Mouse (Mus musculus) heart, embryonic 16.5 days (tissue): ENCODE data around the gene Myrf. TPM values are rescaled to one million over a fixed set of nuclear protein-coding genes. Genes with fewer than 3 reads are reported as not detected.

Source experiments
- ATAC-seq: fragments of 200-750 bp; cut with Nextera tagmentation; replicated peaks from 2 replicates; pipeline ENCODE4 v1.8.0; 2017; ENCODE audit warnings: moderate number of reproducible peaks; ENCODE audit not compliant: insufficient read depth, low FRiP score; ENCODE audit errors: extremely low read depth
- H3K27ac ChIP-seq: fragments of 300-500 bp; sonication (generic); 2 replicates; pipeline ENCODE4 v1.5.1; 2014; ENCODE audit warnings: mild to moderate bottlenecking, low read length, control low read depth, moderate library complexity
- H3K27me3 ChIP-seq: fragments of 300-500 bp; sonication (generic); 2 replicates; pipeline ENCODE4 v1.6.1; 2014; ENCODE audit warnings: low read length, mixed read lengths; ENCODE audit not compliant: control insufficient read depth, insufficient read depth
- H3K36me3 ChIP-seq: fragments of 300-500 bp; sonication (generic); 2 replicates; pipeline ENCODE4 v1.6.1; 2014; ENCODE audit not compliant: control insufficient read depth, insufficient read depth
- H3K4me1 ChIP-seq: fragments of 300-500 bp; sonication (generic); 2 replicates; pipeline ENCODE4 v1.6.1; 2014; ENCODE audit warnings: low read length, mixed read lengths; ENCODE audit not compliant: control insufficient read depth, insufficient read depth
- H3K4me2 ChIP-seq: fragments of 300-500 bp; sonication (generic); 2 replicates; pipeline ENCODE4 v1.6.1; 2014; ENCODE audit warnings: low read depth, mild to moderate bottlenecking, control low read depth, low read length
- H3K4me3 ChIP-seq: fragments of 300-500 bp; sonication (generic); 2 replicates; pipeline ENCODE4 v1.5.1; 2014; ENCODE audit warnings: mild to moderate bottlenecking, control low read depth, low read length
- H3K9ac ChIP-seq: fragments of 300-500 bp; sonication (generic); 2 replicates; pipeline ENCODE4 v1.6.1; 2014; ENCODE audit warnings: low read length, control low read depth
- H3K9me3 ChIP-seq: fragments of 300-500 bp; sonication (generic); replicated peaks from 2 replicates; pipeline ENCODE4 v1.6.1; 2016; ENCODE audit warnings: low read length; ENCODE audit not compliant: control insufficient read depth
- WGBS: fragments of 180-500 bp; shearing (Covaris S2); extraction: QIAGEN DNeasy Blood & Tissue Kit; methylation state at CpG from one replicate; pipeline ENCODE4 v1.1.7; 2014; 5-methylcytosine and 5-hydroxymethylcytosine counted together
- polyA plus RNA-seq: library from polyadenylated mRNA; unstranded; fragments of >200 nt; fragmentation: Nextera tagmentation; extraction: Ambion mirVana; gene quantifications from 2 replicates; pipeline ENCODE4 v1.2.1, GENCODE M21; 2015

Myrf gene
- polyA plus RNA-seq, 1 experiment from 2014 or later, result 4.2 TPM

- peak; percentile 96 for ATAC-seq
- H3K27me3 ChIP-seq, result no peaks in the 10 kb centered on the region
- H3K4me3 ChIP-seq, result peak within 1 kb of the TSS; percentile 81
- peak within 1 kb of the TSS; percentile 87 for H3K4me2 ChIP-seq
- peak within 1 kb of the TSS; percentile 90 for H3K27ac ChIP-seq
- under 1% methylated on average over 63 of the region's 70 CpGs for WGBS
- no peaks in the 10 kb centered on the region for H3K9me3 ChIP-seq
- peaks cover 28% of the 10 kb centered on the region for H3K4me1 ChIP-seq
- H3K9ac ChIP-seq, result peak within 1 kb of the TSS; percentile 93
- H3K36me3 ChIP-seq, result peaks cover 13% of the 10 kb centered on the region
These were observed 57.8 kb downstream of the Myrf start, which contains the start of gene Fads1 for GRCm38 (mm10) chr19:10182670-10183298. Fads1 (plus strand) TSS chr19:10182888.

- Histone ChIP-seq H3K36me3 (peaks cover 13% of the 10 kb centered on the region), H3K27ac (peak overlapping the region; percentile 49), H3K9ac (peak overlapping the region; percentile 37), H3K4me2 (peak overlapping the region; percentile 87), H3K4me3 (peak overlapping the region; percentile 81), H3K4me1 (peaks cover 32% of the 10 kb centered on the region), H3K9me3 (no peaks in the 10 kb centered on the region), H3K27me3 (no peaks in the 10 kb centered on the region)
- WGBS, result 28% methylated on average over 7 of the region's 7 CpGs
- ATAC-seq, result 0 out of 2 replicates have a peak, but pooled peaks have one; percentile 0
These were observed 58.4 kb downstream of the Myrf start for GRCm38 (mm10) chr19:10182142-10182541.

GRCm38 (mm10) chr19:10181225-10181624, 59.3 kb downstream of the Myrf start:
- H3K4me2 ChIP-seq, result no peak overlapping the region
- no peaks in the 10 kb centered on the region for H3K9me3 ChIP-seq
- no peak for ATAC-seq
- 81% methylated on average over 7 of the region's 7 CpGs for WGBS
- no peak overlapping the region for H3K27ac ChIP-seq
- peaks cover 40% of the 10 kb centered on the region for H3K4me1 ChIP-seq
- H3K9ac ChIP-seq, result no peak overlapping the region
- H3K4me3 ChIP-seq, result no peak overlapping the region
- peaks cover 5% of the 10 kb centered on the region for H3K36me3 ChIP-seq
- H3K27me3 ChIP-seq, result no peaks in the 10 kb centered on the region

GRCm38 (mm10) chr19:10176941-10177372, 63.6 kb downstream of the Myrf start:
- no peak overlapping the region for H3K9ac ChIP-seq
- H3K4me3 ChIP-seq, result no peak overlapping the region
- ATAC-seq, result peak; percentile 61
- peaks cover 24% of the 10 kb centered on the region for H3K4me1 ChIP-seq
- H3K9me3 ChIP-seq, result no peaks in the 10 kb centered on the region
- no peaks in the 10 kb centered on the region for H3K27me3 ChIP-seq
- WGBS, result 26% methylated on average over 7 of the region's 7 CpGs
- no peaks in the 10 kb centered on the region for H3K36me3 ChIP-seq
- 0 out of 2 replicates have a peak overlapping the region, but pooled peaks have one; percentile 33 for H3K27ac ChIP-seq
- peak overlapping the region; percentile 38; the same call in 1 of the 2 replicates for H3K4me2 ChIP-seq

GRCm38 (mm10) chr19:10176477-10176876, 64.1 kb downstream of the Myrf start:
- no peaks in the 10 kb centered on the region for H3K36me3 ChIP-seq
- 56% methylated on average over 1 of the region's 1 CpGs for WGBS
- no peaks in the 10 kb centered on the region for H3K27me3 ChIP-seq
- H3K27ac ChIP-seq, result no peak overlapping the region
- H3K4me1 ChIP-seq, result peaks cover 22% of the 10 kb centered on the region
- H3K9me3 ChIP-seq, result no peaks in the 10 kb centered on the region
- no peak overlapping the region for H3K9ac ChIP-seq
- no peak; the same call in 1 of the 2 replicates for ATAC-seq
- H3K4me2 ChIP-seq, result no peak overlapping the region; the same call in 1 of the 2 replicates
- H3K4me3 ChIP-seq, result no peak overlapping the region

GRCm38 (mm10) chr19:10174956-10175355, 65.6 kb downstream of the Myrf start:
- ATAC-seq, result no peak
- Histone ChIP-seq H3K4me1 (peaks cover 12% of the 10 kb centered on the region), H3K9me3 (no peaks in the 10 kb centered on the region), H3K9ac (no peak overlapping the region), H3K27me3 (no peaks in the 10 kb centered on the region), H3K4me3 (no peak overlapping the region), H3K36me3 (no peaks in the 10 kb centered on the region), H3K27ac (no peak overlapping the region), H3K4me2 (no peak overlapping the region)
- WGBS, result 61% methylated on average over 4 of the region's 4 CpGs

- H3K27me3 ChIP-seq, result no peaks in the 10 kb centered on the region
- no peaks in the 10 kb centered on the region for H3K9me3 ChIP-seq
- no peak overlapping the region for H3K4me2 ChIP-seq
- ATAC-seq, result no peak
- H3K27ac ChIP-seq, result no peak overlapping the region
- H3K4me3 ChIP-seq, result no peak overlapping the region
- WGBS, result 73% methylated on average over 7 of the region's 7 CpGs
- H3K9ac ChIP-seq, result no peak overlapping the region
- no peaks in the 10 kb centered on the region for H3K36me3 ChIP-seq
- H3K4me1 ChIP-seq, result peaks cover 12% of the 10 kb centered on the region
These were observed 66.6 kb downstream of the Myrf start for GRCm38 (mm10) chr19:10173844-10174539.

GRCm38 (mm10) chr19:10173116-10173718, 67.3 kb downstream of the Myrf start:
- 60% methylated on average over 5 of the region's 5 CpGs for WGBS
- no peaks in the 10 kb centered on the region for H3K27me3 ChIP-seq
- H3K9me3 ChIP-seq, result no peaks in the 10 kb centered on the region
- peaks cover 12% of the 10 kb centered on the region for H3K4me1 ChIP-seq
- H3K9ac ChIP-seq, result no peak overlapping the region
- H3K4me3 ChIP-seq, result no peak overlapping the region
- H3K4me2 ChIP-seq, result no peak overlapping the region
- ATAC-seq, result no peak
- H3K27ac ChIP-seq, result no peak overlapping the region
- H3K36me3 ChIP-seq, result no peaks in the 10 kb centered on the region

GRCm38 (mm10) chr19:10171846-10172245, 68.7 kb downstream of the Myrf start:
- peaks cover 5% of the 10 kb centered on the region for H3K4me1 ChIP-seq
- no peak overlapping the region for H3K4me2 ChIP-seq
- no peak overlapping the region for H3K27ac ChIP-seq
- no peak for ATAC-seq
- H3K9me3 ChIP-seq, result no peaks in the 10 kb centered on the region
- H3K9ac ChIP-seq, result no peak overlapping the region
- H3K4me3 ChIP-seq, result no peak overlapping the region
- H3K36me3 ChIP-seq, result no peaks in the 10 kb centered on the region
- no peaks in the 10 kb centered on the region for H3K27me3 ChIP-seq
